Mouse (Mus musculus) layer of hippocampus, adult 11-12 months (tissue): ENCODE measurements at regions not wholly inside any gene's neighbourhood (a gene's known extent, or its start where the extent isn't known, plus 50 kb on each side); places are given as distances from the start of the nearest gene placed in this dataset.
A peak's percentile ranks its signal among the peaks of the same experiment; 100 is the strongest.

Experiments
- DNase-seq: peaks from one replicate; pipeline ENCODE4 v3.0.0; 2022; ENCODE audit warnings: low spot score

GRCm38 (mm10) chr19:52878812-52879502, 161.1 kb downstream of the Xpnpep1 start:
- peak; percentile 19 for DNase-seq

- no peak for DNase-seq
These were observed 173.4 kb downstream of the Xpnpep1 start for GRCm38 (mm10) chr19:52866635-52867034.

DNA sequence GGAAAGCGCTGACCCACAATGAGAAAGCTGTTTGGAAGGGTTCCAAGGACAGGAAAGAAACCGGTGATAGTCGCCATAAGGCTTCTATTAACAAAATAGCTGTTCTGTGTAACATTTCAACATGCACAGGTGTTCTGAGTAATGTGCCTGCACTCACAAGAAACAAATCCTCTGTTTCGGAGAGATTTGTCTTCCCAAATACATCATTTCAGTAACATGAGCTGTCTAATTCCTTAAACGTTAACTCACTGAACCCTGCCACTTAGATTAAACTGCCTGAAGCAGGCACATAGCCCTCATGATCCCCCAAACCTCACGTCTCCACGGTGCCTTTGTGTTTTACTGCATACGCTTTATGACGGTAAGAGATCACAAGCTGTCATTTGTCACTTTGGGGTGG, 178.4 kb downstream of the Xpnpep1 start:
- no peak for DNase-seq

DNA sequence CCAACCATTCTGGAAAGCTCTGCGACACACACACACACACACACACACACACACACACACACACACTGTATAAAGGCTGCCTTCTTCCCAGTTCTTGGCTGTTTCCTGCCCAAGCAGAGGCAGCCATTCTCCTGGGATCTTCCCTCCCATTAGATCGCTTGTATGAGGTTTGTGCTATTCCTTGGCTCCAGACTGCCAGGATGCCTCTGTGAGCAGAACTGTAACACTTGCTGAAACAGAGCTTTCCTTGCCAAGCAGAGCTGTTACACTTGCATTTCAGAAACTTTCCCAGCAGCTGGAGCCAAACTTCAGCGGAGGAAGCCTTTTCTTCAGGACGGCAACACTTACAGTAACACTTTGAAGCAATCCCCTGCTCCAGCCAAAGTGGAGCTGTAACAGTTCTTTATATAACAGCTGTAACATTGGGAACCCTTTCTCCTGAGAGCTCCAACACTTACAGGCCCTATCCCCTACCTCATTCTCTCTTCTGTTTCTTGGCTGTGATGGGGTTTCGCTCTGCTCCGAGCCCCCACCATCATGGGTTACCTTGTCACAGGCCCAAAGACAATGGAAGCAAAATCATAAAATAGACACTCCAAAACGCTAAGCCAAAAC, 185.8 kb downstream of the Xpnpep1 start:
- peak; percentile 14 for DNase-seq

- peak; percentile 4 for DNase-seq
These were observed 223.8 kb downstream of the Xpnpep1 start for GRCm38 (mm10) chr19:52816202-52816601.

DNA sequence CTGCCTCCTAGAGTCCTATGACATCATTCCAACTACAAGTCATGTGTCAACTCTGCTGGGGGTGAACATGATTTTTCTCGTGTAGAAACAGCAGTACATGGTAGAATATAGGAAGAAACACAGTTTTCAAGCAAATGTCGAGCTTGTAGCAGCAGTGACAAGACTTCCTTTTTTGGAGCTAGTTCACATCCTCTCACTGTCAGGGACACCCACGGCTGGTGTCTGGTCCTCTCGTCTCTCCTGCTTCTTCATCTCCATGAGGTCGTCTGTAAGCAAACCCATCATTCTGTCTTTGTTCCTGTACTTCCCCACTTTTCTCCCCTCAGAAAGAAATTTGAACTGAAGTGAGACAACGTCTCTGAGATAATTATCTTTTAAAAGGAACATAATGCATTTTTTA, 228.0 kb downstream of the Xpnpep1 start:
- no peak for DNase-seq

- no peak for DNase-seq
These were observed 251.2 kb downstream of the Xpnpep1 start for GRCm38 (mm10) chr19:52788802-52789201.

- no peak for DNase-seq
These were observed 271.1 kb downstream of the Xpnpep1 start for GRCm38 (mm10) chr19:52768761-52769388.

DNA sequence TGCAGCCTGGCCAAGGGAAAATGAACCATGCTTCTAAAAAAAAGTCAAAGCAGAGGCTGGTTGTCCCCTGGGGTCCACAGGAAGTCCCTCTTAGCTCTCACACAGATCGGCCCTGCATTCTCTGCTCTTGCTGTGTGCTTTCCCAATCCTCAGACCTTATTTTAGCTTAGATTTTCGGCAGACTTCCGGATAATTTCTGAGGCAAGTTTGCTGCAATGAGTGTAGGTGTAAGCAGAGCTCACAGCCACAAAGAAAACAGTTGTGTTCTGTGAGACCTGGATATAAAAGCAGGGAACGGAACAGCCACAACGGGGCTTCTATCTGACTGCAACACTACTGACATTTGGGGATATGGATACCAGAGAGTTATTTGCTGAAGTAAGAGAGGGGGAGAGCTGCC, 271.9 kb downstream of the Xpnpep1 start:
- no peak for DNase-seq

GRCm38 (mm10) chr19:52738946-52739345, 301.1 kb downstream of the Xpnpep1 start:
- no peak for DNase-seq

DNA sequence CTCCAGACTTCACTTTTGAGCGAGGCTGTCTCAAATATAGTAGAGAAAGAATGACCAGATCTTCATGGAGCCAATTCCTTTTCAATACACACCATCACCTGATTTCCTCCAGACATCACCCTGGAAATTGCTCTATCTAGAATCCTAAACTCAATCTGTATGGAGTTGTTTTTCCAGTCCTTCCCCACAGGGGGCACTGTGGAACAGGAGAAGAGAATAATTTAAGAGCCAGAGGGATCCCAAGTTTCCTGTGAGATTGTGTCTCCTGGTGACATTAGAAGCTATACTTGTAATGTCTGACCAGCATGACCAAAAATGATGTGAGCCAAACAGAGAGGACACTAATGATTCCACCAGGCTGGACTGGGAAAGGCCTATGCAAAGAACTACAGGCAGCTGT, 318.2 kb downstream of the Xpnpep1 start:
- peak; percentile 4 for DNase-seq

DNA sequence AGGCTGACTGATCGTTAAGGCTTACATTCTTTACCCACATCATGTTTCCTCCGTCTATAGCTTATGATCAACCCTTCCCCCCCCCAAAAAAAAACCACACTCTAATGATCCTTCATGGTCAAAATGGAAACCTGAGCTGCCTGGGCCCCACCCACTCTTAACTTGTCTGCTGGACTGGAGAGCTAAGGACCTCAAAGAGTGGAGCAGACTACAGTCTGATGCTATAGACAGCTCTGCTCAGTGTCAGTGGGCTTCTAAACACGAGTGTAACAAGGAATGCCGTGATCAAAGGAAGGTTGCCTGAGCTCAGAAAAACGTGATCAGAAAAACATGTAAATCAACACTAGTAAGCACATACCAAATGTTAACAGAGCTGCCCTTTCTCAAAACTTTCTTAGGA, 324.7 kb downstream of the Xpnpep1 start:
- no peak for DNase-seq

DNA sequence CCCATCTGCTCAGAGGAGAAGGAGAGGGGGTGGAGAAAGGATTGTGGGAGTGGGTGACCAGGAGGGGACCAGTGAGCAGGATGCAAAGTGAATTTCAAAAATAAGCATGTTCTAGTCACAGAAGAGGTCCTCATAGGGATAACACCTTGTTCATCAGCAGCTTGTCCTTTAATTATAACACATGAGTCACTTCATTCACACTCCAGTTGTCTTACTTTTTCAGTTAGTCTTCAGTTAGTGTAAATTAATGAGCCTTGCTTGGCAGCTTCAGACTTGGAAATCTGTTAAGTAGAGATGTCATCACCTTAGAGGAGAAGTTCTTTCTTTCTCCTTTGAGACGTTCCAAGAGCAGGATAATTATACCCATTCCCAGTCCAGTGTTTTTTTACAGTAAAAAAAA, 332.3 kb downstream of the Xpnpep1 start:
- no peak for DNase-seq

DNA sequence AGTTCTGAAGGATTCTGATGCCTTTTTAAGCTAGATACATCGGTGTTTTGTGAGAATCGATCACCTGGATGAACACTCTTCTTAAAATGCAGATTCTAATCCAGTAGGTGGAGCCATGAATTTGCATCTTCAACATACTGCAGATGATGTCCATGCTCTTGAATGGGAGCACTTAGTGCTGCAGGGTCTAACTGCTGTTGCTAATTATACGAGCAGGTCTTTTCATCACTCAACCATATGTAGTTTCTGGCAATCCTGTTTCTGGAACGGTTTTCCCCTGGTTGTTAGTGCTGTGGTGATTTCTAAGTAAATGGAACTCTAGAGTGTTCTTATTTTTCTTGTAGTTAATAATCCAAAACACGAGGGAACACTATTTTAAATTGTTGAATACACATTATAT, 379.0 kb downstream of the Xpnpep1 start:
- no peak for DNase-seq

- peak; percentile 69 for DNase-seq
These were observed 383.3 kb downstream of the Ins1 start for GRCm38 (mm10) chr19:52647066-52648046.

GRCm38 (mm10) chr19:52640228-52640627, 376.1 kb downstream of the Ins1 start:
- no peak for DNase-seq

DNA sequence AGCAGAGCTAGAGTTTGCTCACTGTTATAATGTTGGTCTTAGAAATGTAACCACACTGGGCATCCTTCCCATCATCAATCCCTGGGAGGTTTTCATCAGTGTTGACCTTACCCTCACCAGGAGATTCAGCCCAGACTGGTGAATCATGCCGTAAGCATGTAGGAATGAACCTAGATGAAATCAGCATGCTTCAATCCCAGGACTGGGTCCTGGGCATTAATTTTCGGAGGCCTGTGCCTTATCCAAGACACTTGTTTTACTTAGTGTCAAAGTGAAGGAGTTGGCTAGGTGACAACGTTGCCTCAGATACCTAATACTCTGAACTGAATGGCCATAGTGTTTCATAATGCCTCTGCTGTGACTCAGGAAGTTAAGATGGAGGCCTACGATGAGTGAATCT, 368.4 kb downstream of the Ins1 start:
- no peak for DNase-seq

GRCm38 (mm10) chr19:52624310-52624709, 360.2 kb downstream of the Ins1 start:
- peak; percentile 23 for DNase-seq

GRCm38 (mm10) chr19:52623496-52623895, 359.4 kb downstream of the Ins1 start:
- DNase-seq: peak; percentile 14

DNA sequence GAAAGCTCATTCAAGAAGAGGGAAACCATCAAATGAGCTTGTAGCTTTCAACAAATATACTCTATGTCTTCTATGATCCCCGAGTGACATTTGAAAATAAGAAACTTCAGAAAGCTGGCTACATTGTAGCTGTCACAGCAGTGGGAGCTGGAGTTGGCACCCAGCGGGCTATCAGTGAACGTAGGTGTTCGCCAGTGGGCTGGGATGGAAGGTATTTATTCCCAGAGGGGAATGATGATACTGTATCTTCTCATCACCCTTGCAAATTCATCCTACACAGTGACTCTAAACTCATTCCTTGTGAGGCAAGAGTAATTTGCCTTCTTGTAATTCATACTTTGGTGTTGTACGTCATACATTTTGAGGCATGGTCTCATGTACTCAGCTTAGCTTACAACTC, 349.3 kb downstream of the Ins1 start:
- DNase-seq: no peak

GRCm38 (mm10) chr19:52606859-52607258, 342.8 kb downstream of the Ins1 start:
- no peak for DNase-seq

- DNase-seq: no peak
These were observed 336.3 kb downstream of the Ins1 start for GRCm38 (mm10) chr19:52600410-52600809.
